Mouse (Mus musculus) lung, embryonic 14.5 days (tissue): ENCODE data around the gene Nfkbil1. TPM values are rescaled to one million over a fixed set of nuclear protein-coding genes. Genes with fewer than 3 reads are reported as not detected.
A peak's percentile ranks its signal among the peaks of the same experiment; 100 is the strongest.

Source experiments
- ATAC-seq: fragments of 200-750 bp; cut with Nextera tagmentation; 2 replicates; pipeline ENCODE4 v1.8.0; 2017; ENCODE audit warnings: mild to moderate bottlenecking, moderate TSS enrichment, moderate library complexity; ENCODE audit not compliant: insufficient read depth
- DNase-seq: peaks from one replicate; pipeline ENCODE4 v3.0.0-alpha.2; 2015
- H3K27ac ChIP-seq: fragments of 300-500 bp; sonication (generic); 2 replicates; pipeline ENCODE4 v1.5.1; 2014; ENCODE audit warnings: low read depth, mild to moderate bottlenecking, moderate library complexity
- H3K27me3 ChIP-seq: fragments of 300-500 bp; sonication (generic); 2 replicates; pipeline ENCODE4 v1.6.1; 2014; ENCODE audit warnings: low read length, control low read depth; ENCODE audit not compliant: insufficient read depth
- H3K36me3 ChIP-seq: fragments of 300-500 bp; sonication (generic); 2 replicates; pipeline ENCODE4 v1.6.1; 2014; ENCODE audit warnings: control low read depth; ENCODE audit not compliant: insufficient read depth
- H3K4me1 ChIP-seq: fragments of 300-500 bp; sonication (generic); 2 replicates; pipeline ENCODE4 v1.6.1; 2014; ENCODE audit warnings: antibody characterized with exemption, control low read depth; ENCODE audit not compliant: insufficient read depth
- H3K4me2 ChIP-seq: fragments of 300-500 bp; sonication (generic); 2 replicates; pipeline ENCODE4 v1.6.1; 2014; ENCODE audit warnings: mild to moderate bottlenecking
- H3K4me3 ChIP-seq: fragments of 300-500 bp; sonication (generic); 2 replicates; pipeline ENCODE4 v1.5.1; 2014; ENCODE audit warnings: low read depth, low read length
- H3K9ac ChIP-seq: fragments of 300-500 bp; sonication (generic); 2 replicates; pipeline ENCODE4 v1.6.1; 2014
- H3K9me3 ChIP-seq: fragments of 300-500 bp; sonication (generic); 2 replicates; pipeline ENCODE4 v1.6.1; 2016; ENCODE audit warnings: low read depth, low read length, control low read depth
- CTCF ChIP-seq: IDR thresholded peaks from 2 replicates; pipeline ENCODE4 v1.5.1; 2016; ENCODE audit warnings: antibody characterized with exemption, low read depth
- WGBS: fragments of 180-500 bp; shearing (Covaris S2); extraction: QIAGEN DNeasy Blood & Tissue Kit; methylation state at CpG from one replicate; pipeline ENCODE4 v1.1.7; 2014; 5-methylcytosine and 5-hydroxymethylcytosine counted together
- polyA plus RNA-seq: library from polyadenylated mRNA; unstranded; fragments of >200 nt; fragmentation: Nextera tagmentation; extraction: Ambion mirVana; gene quantifications from 2 replicates; pipeline ENCODE4 v1.2.1, GENCODE M21; 2014

Gene Nfkbil1
- polyA plus RNA-seq, 1 experiment from 2014 or later = 4.5 TPM

- no peak overlapping the region for H3K27ac ChIP-seq
- no peaks in the 10 kb centered on the region for H3K9me3 ChIP-seq
- DNase-seq (peak; percentile 89), ATAC-seq (no peak)
- H3K9ac ChIP-seq = no peak overlapping the region
- 23% methylated on average over 3 of the region's 3 CpGs for WGBS
- TF ChIP-seq CTCF = no peak
- H3K4me3 ChIP-seq = no peak overlapping the region
- no peaks in the 10 kb centered on the region for H3K36me3 ChIP-seq
- H3K4me2 ChIP-seq = no peak overlapping the region
- H3K4me1 ChIP-seq = no peaks in the 10 kb centered on the region
- H3K27me3 ChIP-seq = no peaks in the 10 kb centered on the region
Measured at GRCm38 (mm10) chr17:35269653-35270347, 34.2 kb upstream of the Nfkbil1 start.

GRCm38 (mm10) chr17:35267399-35268086 is 32.0 kb upstream of the Nfkbil1 start:
- no peak overlapping the region for H3K27ac ChIP-seq
- DNase-seq (no peak), ATAC-seq (no peak)
- H3K27me3 ChIP-seq = peaks cover 6% of the 10 kb centered on the region; the same call in 1 of the 2 replicates
- 48% methylated on average over 1 of the region's 1 CpGs for WGBS
- no peak for TF ChIP-seq CTCF
- no peak overlapping the region for H3K4me2 ChIP-seq
- H3K36me3 ChIP-seq = no peaks in the 10 kb centered on the region
- H3K9ac ChIP-seq = no peak overlapping the region
- no peak overlapping the region for H3K4me3 ChIP-seq
- H3K4me1 ChIP-seq = no peaks in the 10 kb centered on the region
- no peaks in the 10 kb centered on the region for H3K9me3 ChIP-seq

GRCm38 (mm10) chr17:35263523-35263883 is 27.9 kb upstream of the Nfkbil1 start:
- Histone ChIP-seq H3K4me2 (peak overlapping the region; percentile 98), H3K4me1 (no peaks in the 10 kb centered on the region), H3K9me3 (no peaks in the 10 kb centered on the region), H3K9ac (peak overlapping the region; percentile 58), H3K36me3 (no peaks in the 10 kb centered on the region), H3K27ac (no peak overlapping the region), H3K4me3 (peak overlapping the region; percentile 65), H3K27me3 (peaks cover 16% of the 10 kb centered on the region; the same call in 1 of the 2 replicates)
- WGBS = under 1% methylated on average over 31 of the region's 31 CpGs
- ATAC-seq (peak; percentile 28; the same call in 1 of the 2 replicates), DNase-seq (no peak)
- no peak for TF ChIP-seq CTCF

GRCm38 (mm10) chr17:35262664-35263522 is 27.3 kb upstream of the Nfkbil1 start, which contains the start of gene H2-D1:
H2-D1 (plus strand) TSS chr17:35262730.
- no peaks in the 10 kb centered on the region for H3K4me1 ChIP-seq

GRCm38 (mm10) chr17:35261651-35262050 is 26.1 kb upstream of the Nfkbil1 start:
- peaks cover 16% of the 10 kb centered on the region; the same call in 1 of the 2 replicates for H3K27me3 ChIP-seq
- no peaks in the 10 kb centered on the region for H3K9me3 ChIP-seq
- no peak overlapping the region for H3K27ac ChIP-seq
- DNase-seq = no peak
- no peak overlapping the region for H3K4me2 ChIP-seq
- no peak for ATAC-seq
- H3K4me3 ChIP-seq = no peak overlapping the region
- no peaks in the 10 kb centered on the region for H3K36me3 ChIP-seq
- WGBS = 63% methylated on average over 13 of the region's 13 CpGs
- H3K9ac ChIP-seq = no peak overlapping the region
- H3K4me1 ChIP-seq = no peaks in the 10 kb centered on the region
- no peak for TF ChIP-seq CTCF

More at GRCm38 (mm10) chr17:35262664-35263522, 27.3 kb upstream of the Nfkbil1 start, which contains the start of gene H2-D1:
- no peak for TF ChIP-seq CTCF
- H3K9me3 ChIP-seq = no peaks in the 10 kb centered on the region
- peak within 1 kb of the TSS; percentile 58 for H3K9ac ChIP-seq
- peak within 1 kb of the TSS; percentile 65 for H3K4me3 ChIP-seq
- H3K36me3 ChIP-seq = no peaks in the 10 kb centered on the region
- H3K27me3 ChIP-seq = peaks cover 16% of the 10 kb centered on the region; the same call in 1 of the 2 replicates
- ATAC-seq (peak; percentile 87), DNase-seq (peak; percentile 92)
- WGBS = under 1% methylated on average over 72 of the region's 73 CpGs
- peak within 1 kb of the TSS; percentile 98 for H3K4me2 ChIP-seq
- no peak within 1 kb of the TSS for H3K27ac ChIP-seq

GRCm38 (mm10) chr17:35259621-35260020 is 24.0 kb upstream of the Nfkbil1 start:
- 71% methylated on average over 4 of the region's 4 CpGs for WGBS
- DNase-seq = no peak

More at GRCm38 (mm10) chr17:35259621-35260020, 24.0 kb upstream of the Nfkbil1 start:
- Histone ChIP-seq H3K9me3 (no peaks in the 10 kb centered on the region), H3K4me3 (no peak overlapping the region), H3K27ac (no peak overlapping the region), H3K9ac (no peak overlapping the region), H3K27me3 (peaks cover 16% of the 10 kb centered on the region; the same call in 1 of the 2 replicates), H3K4me2 (no peak overlapping the region), H3K36me3 (no peaks in the 10 kb centered on the region), H3K4me1 (no peaks in the 10 kb centered on the region)
- ATAC-seq = no peak
- TF ChIP-seq CTCF = no peak
